Mouse (Mus musculus): Measurements from ENCODE around the gene Vkorc1l1.

- no peak for TF ChIP-seq CTCF (IDR thresholded peaks at IDR 0.05; ENCODE audit: low read depth)
- no peak for TF ChIP-seq EP300 (optimal IDR thresholded peaks at IDR 0.05)
Observed at GRCm38 (mm10) chr5:129994989-129995388, 53.2 kb downstream of the Vkorc1l1 start.
